Mouse (Mus musculus): ENCODE data around the gene Mcrip2.
"Not testable (repeated sequence)": the region's sequence is repeated elsewhere in the genome, so short reads cannot be mapped to it uniquely, and the experiment has no call there.

Mcrip2 gene

GRCm38 (mm10) chr17:25880196-25880910 is 11.8 kb upstream of the Mcrip2 start, which contains the start of gene Wfikkn1:
Gene Wfikkn1, minus strand, starts transcription at chr17:25880858.
- DNase-seq (ENCODE audit: low spot score) = no peak

- no peak for DNase-seq (ENCODE audit: low spot score)
These were observed 11.2 kb upstream of the Mcrip2 start for GRCm38 (mm10) chr17:25879750-25880149.

- DNase-seq (ENCODE audit: low spot score) = no peak
These were observed 10.7 kb upstream of the Mcrip2 start for GRCm38 (mm10) chr17:25879261-25879660.

- no peak for DNase-seq (ENCODE audit: low spot score)
These were observed 10.1 kb upstream of the Mcrip2 start for GRCm38 (mm10) chr17:25878611-25879180.

GRCm38 (mm10) chr17:25877741-25878610 is 9.4 kb upstream of the Mcrip2 start:
- no peak for DNase-seq (ENCODE audit: low spot score)

- DNase-seq (ENCODE audit: low spot score) = no peak
These were observed 8.5 kb upstream of the Mcrip2 start for GRCm38 (mm10) chr17:25877025-25877424.

- no peak for DNase-seq (ENCODE audit: low spot score)
These were observed 7.9 kb upstream of the Mcrip2 start for GRCm38 (mm10) chr17:25876347-25876915.

GRCm38 (mm10) chr17:25875171-25876136 is 6.9 kb upstream of the Mcrip2 start:
- peak; percentile 90 for DNase-seq (ENCODE audit: low spot score)

- DNase-seq (ENCODE audit: low spot score) = peak; percentile 94
These were observed 6.2 kb upstream of the Mcrip2 start, which contains the start of gene Mettl26 for GRCm38 (mm10) chr17:25874721-25875170. Gene Mettl26, plus strand, starts transcription at chr17:25875074.

- DNase-seq (ENCODE audit: low spot score) = no peak
These were observed 5.7 kb upstream of the Mcrip2 start for GRCm38 (mm10) chr17:25874148-25874720.

GRCm38 (mm10) chr17:25873405-25874147 is 5.0 kb upstream of the Mcrip2 start:
- DNase-seq (ENCODE audit: low spot score) = no peak

GRCm38 (mm10) chr17:25872676-25873075 is 4.1 kb upstream of the Mcrip2 start:
- DNase-seq (ENCODE audit: low spot score) = no peak

- not testable (repeated sequence) for DNase-seq (ENCODE audit: low spot score)
These were observed 3.0 kb upstream of the Mcrip2 start for GRCm38 (mm10) chr17:25871566-25871965.

- DNase-seq (ENCODE audit: low spot score) = no peak
These were observed 1.4 kb upstream of the Mcrip2 start for GRCm38 (mm10) chr17:25869954-25870353.

- no peak for DNase-seq (ENCODE audit: low spot score)
These were observed 934 bp upstream of the Mcrip2 start for GRCm38 (mm10) chr17:25869498-25869897.

GRCm38 (mm10) chr17:25867836-25868600 is 546 bp downstream of the Mcrip2 start:
- DNase-seq (ENCODE audit: low spot score) = peak; percentile 23

GRCm38 (mm10) chr17:25867509-25867835 is 1.1 kb downstream of the Mcrip2 start:
- DNase-seq (ENCODE audit: low spot score) = no peak

GRCm38 (mm10) chr17:25866172-25866571 is 2.4 kb downstream of the Mcrip2 start:
- DNase-seq (ENCODE audit: low spot score) = no peak

GRCm38 (mm10) chr17:25865288-25865687 is 3.3 kb downstream of the Mcrip2 start:
- DNase-seq (ENCODE audit: low spot score) = no peak

Measured in lung, postnatal 25 days (tissue).